Mouse (Mus musculus): ENCODE data around the gene Mcm5. TPM values are rescaled to one million over a fixed set of nuclear protein-coding genes. Genes with fewer than 3 reads are reported as not detected.

The Mcm5 gene
- polyA plus RNA-seq, 1 experiment from 2014 or later = 29.4 TPM

GRCm38 (mm10) chr8:75132485-75132884, 23.1 kb downstream of the Mcm5 start:
- DNase-seq (ENCODE audit: low spot score) = peak; percentile 69
- WGBS = 13% methylated on average over 3 of the region's 3 CpGs

GRCm38 (mm10) chr8:75133399-75133798, 24.0 kb downstream of the Mcm5 start:
- ATAC-seq (ENCODE audit: low FRiP score, low TSS enrichment) = no peak
- Histone ChIP-seq H3K9me3 (ENCODE audit: control insufficient read depth, low read length) (no peaks in the 10 kb centered on the region), H3K4me1 (replicated peaks; ENCODE audit: control insufficient read depth, insufficient read depth) (no peaks in the 10 kb centered on the region), H3K27me3 (ENCODE audit: control insufficient read depth, insufficient read depth, low read length) (no peaks in the 10 kb centered on the region), H3K4me3 (ENCODE audit: low read depth, low read length) (no peak overlapping the region), H3K27ac (replicated peaks) (no peak overlapping the region), H3K9ac (ENCODE audit: low read length) (no peak overlapping the region), H3K4me2 (replicated peaks; ENCODE audit: low read depth) (no peak overlapping the region), H3K36me3 (ENCODE audit: control insufficient read depth, insufficient read depth, low read length) (no peaks in the 10 kb centered on the region)
- no peak for DNase-seq (ENCODE audit: low spot score)
- WGBS = 89% methylated on average over 2 of the region's 2 CpGs
- TF ChIP-seq CTCF (IDR thresholded peaks at IDR 0.05; ENCODE audit: low read depth) (no peak), EP300 (optimal IDR thresholded peaks at IDR 0.05) (no peak)

More at GRCm38 (mm10) chr8:75132485-75132884, 23.1 kb downstream of the Mcm5 start:
- Histone ChIP-seq H3K9me3 (ENCODE audit: control insufficient read depth, low read length) (no peaks in the 10 kb centered on the region), H3K4me3 (ENCODE audit: low read depth, low read length) (no peak overlapping the region), H3K36me3 (ENCODE audit: control insufficient read depth, insufficient read depth, low read length) (no peaks in the 10 kb centered on the region), H3K27ac (replicated peaks) (no peak overlapping the region), H3K4me2 (replicated peaks; ENCODE audit: low read depth) (no peak overlapping the region), H3K27me3 (ENCODE audit: control insufficient read depth, insufficient read depth, low read length) (no peaks in the 10 kb centered on the region), H3K4me1 (replicated peaks; ENCODE audit: control insufficient read depth, insufficient read depth) (no peaks in the 10 kb centered on the region), H3K9ac (ENCODE audit: low read length) (no peak overlapping the region)
- peak; percentile 87 for TF ChIP-seq CTCF (IDR thresholded peaks at IDR 0.05; ENCODE audit: low read depth)
- TF ChIP-seq EP300 (optimal IDR thresholded peaks at IDR 0.05) = no peak
- no peak for ATAC-seq (ENCODE audit: low FRiP score, low TSS enrichment)

GRCm38 (mm10) chr8:75134603-75135391, 25.4 kb downstream of the Mcm5 start:
- Histone ChIP-seq H3K9ac (ENCODE audit: low read length) (no peak overlapping the region), H3K27ac (replicated peaks) (no peak overlapping the region), H3K27me3 (ENCODE audit: control insufficient read depth, insufficient read depth, low read length) (no peaks in the 10 kb centered on the region), H3K4me3 (ENCODE audit: low read depth, low read length) (no peak overlapping the region), H3K4me2 (replicated peaks; ENCODE audit: low read depth) (no peak overlapping the region), H3K4me1 (replicated peaks; ENCODE audit: control insufficient read depth, insufficient read depth) (no peaks in the 10 kb centered on the region), H3K9me3 (ENCODE audit: control insufficient read depth, low read length) (no peaks in the 10 kb centered on the region), H3K36me3 (ENCODE audit: control insufficient read depth, insufficient read depth, low read length) (no peaks in the 10 kb centered on the region)
- DNase-seq (ENCODE audit: low spot score) (peak; percentile 24), ATAC-seq (ENCODE audit: low FRiP score, low TSS enrichment) (peak; percentile 63; the same call in 1 of the 2 replicates)
- TF ChIP-seq CTCF (IDR thresholded peaks at IDR 0.05; ENCODE audit: low read depth) = no peak
- no peak for TF ChIP-seq EP300 (optimal IDR thresholded peaks at IDR 0.05)
- WGBS = 5% methylated on average over 2 of the region's 2 CpGs

GRCm38 (mm10) chr8:75135756-75136155, 26.4 kb downstream of the Mcm5 start:
- H3K4me2 ChIP-seq (replicated peaks; ENCODE audit: low read depth) = no peak overlapping the region
- TF ChIP-seq EP300 (optimal IDR thresholded peaks at IDR 0.05) = no peak
- no peak for TF ChIP-seq CTCF (IDR thresholded peaks at IDR 0.05; ENCODE audit: low read depth)
- no peaks in the 10 kb centered on the region for H3K27me3 ChIP-seq (ENCODE audit: control insufficient read depth, insufficient read depth, low read length)
- H3K4me3 ChIP-seq (ENCODE audit: low read depth, low read length) = no peak overlapping the region
- H3K36me3 ChIP-seq (ENCODE audit: control insufficient read depth, insufficient read depth, low read length) = no peaks in the 10 kb centered on the region
- H3K4me1 ChIP-seq (replicated peaks; ENCODE audit: control insufficient read depth, insufficient read depth) = no peaks in the 10 kb centered on the region
- H3K9ac ChIP-seq (ENCODE audit: low read length) = no peak overlapping the region
- H3K9me3 ChIP-seq (ENCODE audit: control insufficient read depth, low read length) = no peaks in the 10 kb centered on the region
- DNase-seq (ENCODE audit: low spot score) (no peak), ATAC-seq (ENCODE audit: low FRiP score, low TSS enrichment) (no peak)
- 23% methylated on average over 1 of the region's 1 CpGs for WGBS
- H3K27ac ChIP-seq (replicated peaks) = no peak overlapping the region

- H3K4me2 ChIP-seq (replicated peaks; ENCODE audit: low read depth) = no peak overlapping the region
- H3K27me3 ChIP-seq (ENCODE audit: control insufficient read depth, insufficient read depth, low read length) = no peaks in the 10 kb centered on the region
- no peaks in the 10 kb centered on the region for H3K36me3 ChIP-seq (ENCODE audit: control insufficient read depth, insufficient read depth, low read length)
- H3K9ac ChIP-seq (ENCODE audit: low read length) = no peak overlapping the region
- 69% methylated on average over 2 of the region's 2 CpGs for WGBS
- ATAC-seq (ENCODE audit: low FRiP score, low TSS enrichment) = no peak
- no peak overlapping the region for H3K4me3 ChIP-seq (ENCODE audit: low read depth, low read length)
- no peaks in the 10 kb centered on the region for H3K4me1 ChIP-seq (replicated peaks; ENCODE audit: control insufficient read depth, insufficient read depth)
- H3K9me3 ChIP-seq (ENCODE audit: control insufficient read depth, low read length) = no peaks in the 10 kb centered on the region
- no peak overlapping the region for H3K27ac ChIP-seq (replicated peaks)
- no peak for TF ChIP-seq EP300 (optimal IDR thresholded peaks at IDR 0.05)
- no peak for DNase-seq (ENCODE audit: low spot score)
Measured at GRCm38 (mm10) chr8:75136256-75136655, 26.9 kb downstream of the Mcm5 start.

GRCm38 (mm10) chr8:75137536-75137935, 28.2 kb downstream of the Mcm5 start:
- no peaks in the 10 kb centered on the region for H3K9me3 ChIP-seq (ENCODE audit: control insufficient read depth, low read length)
- 78% methylated on average over 3 of the region's 3 CpGs for WGBS
- no peak overlapping the region for H3K27ac ChIP-seq (replicated peaks)
- H3K27me3 ChIP-seq (ENCODE audit: control insufficient read depth, insufficient read depth, low read length) = no peaks in the 10 kb centered on the region
- no peak for DNase-seq (ENCODE audit: low spot score)
- TF ChIP-seq EP300 (optimal IDR thresholded peaks at IDR 0.05) = no peak
- ATAC-seq (ENCODE audit: low FRiP score, low TSS enrichment) = no peak
- H3K4me2 ChIP-seq (replicated peaks; ENCODE audit: low read depth) = no peak overlapping the region
- H3K9ac ChIP-seq (ENCODE audit: low read length) = no peak overlapping the region
- H3K4me3 ChIP-seq (ENCODE audit: low read depth, low read length) = no peak overlapping the region
- H3K4me1 ChIP-seq (replicated peaks; ENCODE audit: control insufficient read depth, insufficient read depth) = no peaks in the 10 kb centered on the region
- H3K36me3 ChIP-seq (ENCODE audit: control insufficient read depth, insufficient read depth, low read length) = no peaks in the 10 kb centered on the region
